Mouse (Mus musculus): ENCODE measurements around the gene Vmn2r3. TPM values are rescaled to one million over a fixed set of nuclear protein-coding genes. Genes with fewer than 3 reads are reported as not detected.

Gene Vmn2r3
- polyA plus RNA-seq, 1 experiment from 2014 or later, result not detected

Other genes starting within 250 kb of the Vmn2r3 start
- gene Vmn2r1, start 208.2 kb downstream of the Vmn2r3 start, polyA plus RNA-seq (2015; fragmentation: Nextera tagmentation; extraction: Ambion mirVana), result 0.03 and 0.06 TPM in 2 replicates
- not detected in 2 replicates for gene Vmn2r2, start 147.8 kb downstream of the Vmn2r3 start, polyA plus RNA-seq (2015; fragmentation: Nextera tagmentation; extraction: Ambion mirVana)
- not detected in 2 replicates for gene Vmn2r4, start 125.7 kb upstream of the Vmn2r3 start, polyA plus RNA-seq (2015; fragmentation: Nextera tagmentation; extraction: Ambion mirVana)
- not detected in 2 replicates for gene Vmn2r5, start 220.1 kb upstream of the Vmn2r3 start, polyA plus RNA-seq (2015; fragmentation: Nextera tagmentation; extraction: Ambion mirVana)